Mouse (Mus musculus) embryonic facial prominence, embryonic 15.5 days (tissue): ENCODE results near the gene Mfsd4a. TPM values are rescaled to one million over a fixed set of nuclear protein-coding genes. Genes with fewer than 3 reads are reported as not detected.

Experiments used
- ATAC-seq: fragments of 200-750 bp; cut with Nextera tagmentation; 2 replicates; pipeline ENCODE4 v1.8.0; 2017; ENCODE audit warnings: low read depth, moderate TSS enrichment; ENCODE audit not compliant: insufficient number of reproducible peaks, low FRiP score, low TSS enrichment
- H3K27ac ChIP-seq: fragments of 300-500 bp; sonication (generic); replicated peaks from 2 replicates; pipeline ENCODE4 v1.5.1; 2015; ENCODE audit warnings: mild to moderate bottlenecking, inconsistent platforms
- H3K27me3 ChIP-seq: fragments of 300-500 bp; sonication (generic); 2 replicates; pipeline ENCODE4 v1.6.1; 2015; ENCODE audit warnings: inconsistent platforms
- H3K36me3 ChIP-seq: fragments of 300-500 bp; sonication (generic); 2 replicates; pipeline ENCODE4 v1.6.1; 2015; ENCODE audit warnings: mild to moderate bottlenecking, inconsistent platforms
- H3K4me1 ChIP-seq: fragments of 300-500 bp; sonication (generic); 2 replicates; pipeline ENCODE4 v1.6.1; 2015; ENCODE audit warnings: inconsistent platforms
- H3K4me2 ChIP-seq: fragments of 300-500 bp; sonication (generic); replicated peaks from 2 replicates; pipeline ENCODE4 v1.6.1; 2015; ENCODE audit warnings: mild to moderate bottlenecking, inconsistent platforms
- H3K4me3 ChIP-seq: fragments of 300-500 bp; sonication (generic); replicated peaks from 2 replicates; pipeline ENCODE4 v1.5.1; 2015; ENCODE audit warnings: mild to moderate bottlenecking, inconsistent platforms
- H3K9ac ChIP-seq: fragments of 300-500 bp; sonication (generic); 2 replicates; pipeline ENCODE4 v1.6.1; 2015; ENCODE audit warnings: inconsistent platforms
- H3K9me3 ChIP-seq: fragments of 300-500 bp; sonication (generic); replicated peaks from 2 replicates; pipeline ENCODE4 v1.6.1; 2016; ENCODE audit warnings: inconsistent platforms
- WGBS: fragments of 180-500 bp; shearing (Covaris S2); methylation state at CpG from one replicate; pipeline ENCODE4 v1.1.7; 2015; 5-methylcytosine and 5-hydroxymethylcytosine counted together
- polyA plus RNA-seq: library from polyadenylated mRNA; unstranded; fragments of >200 nt; fragmentation: Nextera tagmentation; extraction: Ambion mirVana; gene quantifications from 2 replicates; pipeline ENCODE4 v1.2.1, GENCODE M21; 2015

The Mfsd4a gene
- polyA plus RNA-seq, 1 experiment from 2014 or later = 15.2 TPM

GRCm38 (mm10) chr1:132065001-132065400 is 2.9 kb downstream of the Mfsd4a start:
- 57% methylated on average over 1 of the region's 1 CpGs for WGBS
- no peak overlapping the region for H3K4me2 ChIP-seq

GRCm38 (mm10) chr1:132063096-132063495 is 4.8 kb downstream of the Mfsd4a start:
- H3K4me1 ChIP-seq = peaks cover 13% of the 10 kb centered on the region
- H3K9me3 ChIP-seq = no peaks in the 10 kb centered on the region
- ATAC-seq = no peak
- no peak overlapping the region for H3K4me3 ChIP-seq
- H3K27ac ChIP-seq = no peak overlapping the region
- no peaks in the 10 kb centered on the region for H3K36me3 ChIP-seq
- no peak overlapping the region for H3K9ac ChIP-seq
- peaks cover 23% of the 10 kb centered on the region for H3K27me3 ChIP-seq
- no peak overlapping the region for H3K4me2 ChIP-seq
- 82% methylated on average over 4 of the region's 4 CpGs for WGBS

More at GRCm38 (mm10) chr1:132065001-132065400, 2.9 kb downstream of the Mfsd4a start:
- Histone ChIP-seq H3K9ac (no peak overlapping the region), H3K4me1 (peaks cover 16% of the 10 kb centered on the region), H3K27me3 (peaks cover 38% of the 10 kb centered on the region), H3K36me3 (no peaks in the 10 kb centered on the region), H3K9me3 (no peaks in the 10 kb centered on the region), H3K4me3 (no peak overlapping the region), H3K27ac (no peak overlapping the region)
- no peak for ATAC-seq

- H3K27ac ChIP-seq = no peak overlapping the region
- peaks cover 1% of the 10 kb centered on the region for H3K4me1 ChIP-seq
- H3K4me2 ChIP-seq = no peak overlapping the region
- H3K9ac ChIP-seq = no peak overlapping the region
- no peak overlapping the region for H3K4me3 ChIP-seq
- peaks cover 13% of the 10 kb centered on the region for H3K27me3 ChIP-seq
- no peak for ATAC-seq
- 71% methylated on average over 6 of the region's 6 CpGs for whole genome bisulfite sequencing
- H3K36me3 ChIP-seq = no peaks in the 10 kb centered on the region
- H3K9me3 ChIP-seq = no peaks in the 10 kb centered on the region
Observed at GRCm38 (mm10) chr1:132061750-132062541, 5.9 kb downstream of the Mfsd4a start.

- no peak for ATAC-seq
Observed at GRCm38 (mm10) chr1:132060036-132060769, 7.7 kb downstream of the Mfsd4a start.

GRCm38 (mm10) chr1:132058558-132058957 is 9.3 kb downstream of the Mfsd4a start:
- ATAC-seq = no peak
- Histone ChIP-seq H3K4me1 (no peaks in the 10 kb centered on the region), H3K4me3 (no peak overlapping the region), H3K9ac (no peak overlapping the region), H3K27ac (no peak overlapping the region), H3K27me3 (no peaks in the 10 kb centered on the region), H3K4me2 (no peak overlapping the region), H3K36me3 (no peaks in the 10 kb centered on the region), H3K9me3 (no peaks in the 10 kb centered on the region)
- 91% methylated on average over 5 of the region's 5 CpGs for WGBS

More at GRCm38 (mm10) chr1:132060036-132060769, 7.7 kb downstream of the Mfsd4a start:
- no peak overlapping the region for H3K9ac ChIP-seq
- WGBS = 68% methylated on average over 7 of the region's 7 CpGs
- no peaks in the 10 kb centered on the region for H3K36me3 ChIP-seq
- H3K4me1 ChIP-seq = no peaks in the 10 kb centered on the region
- H3K9me3 ChIP-seq = no peaks in the 10 kb centered on the region
- no peaks in the 10 kb centered on the region for H3K27me3 ChIP-seq
- H3K4me3 ChIP-seq = no peak overlapping the region
- H3K27ac ChIP-seq = no peak overlapping the region
- no peak overlapping the region for H3K4me2 ChIP-seq

- no peak for ATAC-seq
- Histone ChIP-seq H3K9ac (no peak overlapping the region), H3K36me3 (no peaks in the 10 kb centered on the region), H3K27ac (no peak overlapping the region), H3K27me3 (no peaks in the 10 kb centered on the region), H3K9me3 (no peaks in the 10 kb centered on the region), H3K4me3 (no peak overlapping the region), H3K4me1 (no peaks in the 10 kb centered on the region), H3K4me2 (no peak overlapping the region)
- 73% methylated on average over 7 of the region's 7 CpGs for WGBS
Observed at GRCm38 (mm10) chr1:132055054-132055664, 12.7 kb downstream of the Mfsd4a start.

- no peak for ATAC-seq
- Histone ChIP-seq H3K27me3 (no peaks in the 10 kb centered on the region), H3K4me1 (no peaks in the 10 kb centered on the region), H3K27ac (no peak overlapping the region), H3K4me3 (no peak overlapping the region), H3K36me3 (no peaks in the 10 kb centered on the region), H3K4me2 (no peak overlapping the region), H3K9ac (no peak overlapping the region), H3K9me3 (no peaks in the 10 kb centered on the region)
- 71% methylated on average over 3 of the region's 3 CpGs for WGBS
Observed at GRCm38 (mm10) chr1:132054387-132054786, 13.5 kb downstream of the Mfsd4a start.

- Histone ChIP-seq H3K27me3 (no peaks in the 10 kb centered on the region), H3K4me2 (no peak overlapping the region), H3K4me3 (no peak overlapping the region), H3K27ac (no peak overlapping the region), H3K4me1 (no peaks in the 10 kb centered on the region), H3K9me3 (no peaks in the 10 kb centered on the region), H3K9ac (no peak overlapping the region), H3K36me3 (no peaks in the 10 kb centered on the region)
- no peak for ATAC-seq
- 71% methylated on average over 3 of the region's 3 CpGs for WGBS
Observed at GRCm38 (mm10) chr1:132051746-132052145, 16.1 kb downstream of the Mfsd4a start.

- Histone ChIP-seq H3K9me3 (no peaks in the 10 kb centered on the region), H3K27me3 (no peaks in the 10 kb centered on the region), H3K4me2 (no peak overlapping the region), H3K36me3 (no peaks in the 10 kb centered on the region), H3K27ac (no peak overlapping the region), H3K4me1 (0 out of 2 replicates have a peak, but pooled peaks cover 4% of the 10 kb centered on the region), H3K4me3 (no peak overlapping the region), H3K9ac (no peak overlapping the region)
- ATAC-seq = no peak
- WGBS = 21% methylated on average over 15 of the region's 15 CpGs
Observed at GRCm38 (mm10) chr1:132046143-132046735, 21.6 kb downstream of the Mfsd4a start.

- 46% methylated on average over 4 of the region's 4 CpGs for WGBS
- ATAC-seq = no peak
Observed at GRCm38 (mm10) chr1:132043759-132044158, 24.1 kb downstream of the Mfsd4a start.

GRCm38 (mm10) chr1:132040201-132040621 is 27.7 kb downstream of the Mfsd4a start:
- Histone ChIP-seq H3K9ac (no peak overlapping the region), H3K36me3 (peaks cover 3% of the 10 kb centered on the region), H3K4me1 (no peaks in the 10 kb centered on the region), H3K27me3 (no peaks in the 10 kb centered on the region), H3K9me3 (no peaks in the 10 kb centered on the region), H3K4me2 (no peak overlapping the region), H3K27ac (no peak overlapping the region; the same call in 1 of the 2 replicates), H3K4me3 (no peak overlapping the region)
- ATAC-seq = no peak
- 64% methylated on average over 9 of the region's 9 CpGs for whole genome bisulfite sequencing

More at GRCm38 (mm10) chr1:132043759-132044158, 24.1 kb downstream of the Mfsd4a start:
- Histone ChIP-seq H3K4me3 (no peak overlapping the region), H3K4me1 (0 out of 2 replicates have a peak, but pooled peaks cover 4% of the 10 kb centered on the region), H3K27ac (no peak overlapping the region), H3K36me3 (no peaks in the 10 kb centered on the region), H3K4me2 (no peak overlapping the region), H3K9ac (no peak overlapping the region), H3K27me3 (no peaks in the 10 kb centered on the region), H3K9me3 (no peaks in the 10 kb centered on the region)
